Mouse (Mus musculus): Measurements from ENCODE around the gene Lgals8. TPM values are rescaled to one million over a fixed set of nuclear protein-coding genes. Genes with fewer than 3 reads are reported as not detected.
A peak's percentile ranks its signal among the peaks of the same experiment; 100 is the strongest.
"Not testable (repeated sequence)": the region's sequence is repeated elsewhere in the genome, so short reads cannot be mapped to it uniquely, and the experiment has no call there.

The Lgals8 gene
- 53.0 and 53.8 TPM in 2 replicates for total RNA-seq (2017)

- no peak for ATAC-seq (replicated peaks; ENCODE audit: low read depth, poor library complexity, severe bottlenecking)
Measured at GRCm38 (mm10) chr13:12464844-12465243, at the start of gene Lgals8. Gene Lgals8, minus strand, starts transcription at chr13:12464944.

- ATAC-seq (replicated peaks; ENCODE audit: low read depth, poor library complexity, severe bottlenecking): no peak
Measured at GRCm38 (mm10) chr13:12511189-12511965, 46.6 kb upstream of the Lgals8 start.

GRCm38 (mm10) chr13:12510032-12510431 is 45.3 kb upstream of the Lgals8 start:
- ATAC-seq (replicated peaks; ENCODE audit: low read depth, poor library complexity, severe bottlenecking): no peak

GRCm38 (mm10) chr13:12507426-12507825 is 42.7 kb upstream of the Lgals8 start:
- ATAC-seq (replicated peaks; ENCODE audit: low read depth, poor library complexity, severe bottlenecking): peak; percentile 57

- ATAC-seq (replicated peaks; ENCODE audit: low read depth, poor library complexity, severe bottlenecking): 0 out of 2 replicates have a peak, but pooled peaks have one; percentile 13
Measured at GRCm38 (mm10) chr13:12505359-12505758, 40.6 kb upstream of the Lgals8 start.

- ATAC-seq (replicated peaks; ENCODE audit: low read depth, poor library complexity, severe bottlenecking): no peak
Measured at GRCm38 (mm10) chr13:12503238-12503751, 38.6 kb upstream of the Lgals8 start.

GRCm38 (mm10) chr13:12502665-12503237 is 38.0 kb upstream of the Lgals8 start:
- peak; percentile 69 for ATAC-seq (replicated peaks; ENCODE audit: low read depth, poor library complexity, severe bottlenecking)

GRCm38 (mm10) chr13:12499107-12499506 is 34.4 kb upstream of the Lgals8 start:
- no peak for ATAC-seq (replicated peaks; ENCODE audit: low read depth, poor library complexity, severe bottlenecking)

GRCm38 (mm10) chr13:12497809-12498208 is 33.1 kb upstream of the Lgals8 start:
- ATAC-seq (replicated peaks; ENCODE audit: low read depth, poor library complexity, severe bottlenecking): no peak

GRCm38 (mm10) chr13:12494750-12495149 is 30.0 kb upstream of the Lgals8 start:
- ATAC-seq (replicated peaks; ENCODE audit: low read depth, poor library complexity, severe bottlenecking): no peak

- ATAC-seq (replicated peaks; ENCODE audit: low read depth, poor library complexity, severe bottlenecking): no peak
Measured at GRCm38 (mm10) chr13:12492515-12492914, 27.8 kb upstream of the Lgals8 start.

- no peak for ATAC-seq (replicated peaks; ENCODE audit: low read depth, poor library complexity, severe bottlenecking)
Measured at GRCm38 (mm10) chr13:12485640-12486039, 20.9 kb upstream of the Lgals8 start.

GRCm38 (mm10) chr13:12485197-12485596 is 20.5 kb upstream of the Lgals8 start:
- no peak for ATAC-seq (replicated peaks; ENCODE audit: low read depth, poor library complexity, severe bottlenecking)

GRCm38 (mm10) chr13:12479802-12480201 is 15.1 kb upstream of the Lgals8 start:
- ATAC-seq (replicated peaks; ENCODE audit: low read depth, poor library complexity, severe bottlenecking): no peak

GRCm38 (mm10) chr13:12478301-12478700 is 13.6 kb upstream of the Lgals8 start:
- ATAC-seq (replicated peaks; ENCODE audit: low read depth, poor library complexity, severe bottlenecking): no peak

GRCm38 (mm10) chr13:12476886-12477285 is 12.1 kb upstream of the Lgals8 start:
- no peak for ATAC-seq (replicated peaks; ENCODE audit: low read depth, poor library complexity, severe bottlenecking)

- 0 out of 2 replicates have a peak, but pooled peaks have one; percentile 15 for ATAC-seq (replicated peaks; ENCODE audit: low read depth, poor library complexity, severe bottlenecking)
Measured at GRCm38 (mm10) chr13:12475239-12475638, 10.5 kb upstream of the Lgals8 start.

- ATAC-seq (replicated peaks; ENCODE audit: low read depth, poor library complexity, severe bottlenecking): peak; percentile 89
Measured at GRCm38 (mm10) chr13:12473724-12474378, 9.1 kb upstream of the Lgals8 start.

GRCm38 (mm10) chr13:12468488-12468887 is 3.7 kb upstream of the Lgals8 start:
- peak; percentile 94 for ATAC-seq (replicated peaks; ENCODE audit: low read depth, poor library complexity, severe bottlenecking)

GRCm38 (mm10) chr13:12464159-12464558 is 585 bp downstream of the Lgals8 start:
- ATAC-seq (replicated peaks; ENCODE audit: low read depth, poor library complexity, severe bottlenecking): not testable (repeated sequence)

- no peak for ATAC-seq (replicated peaks; ENCODE audit: low read depth, poor library complexity, severe bottlenecking)
Measured at GRCm38 (mm10) chr13:12462623-12463022, 2.1 kb downstream of the Lgals8 start.
